Mouse (Mus musculus) R1 (cell line): ENCODE measurements around the gene Nans.

Experiments used
- DNase-seq: peaks from one replicate; pipeline ENCODE4 v3.0.0-alpha.2; 2018; ENCODE audit warnings: low read depth, low spot score

Gene Nans

GRCm38 (mm10) chr4:46485696-46486417 is 3.2 kb upstream of the Nans start:
- DNase-seq = peak; percentile 81

GRCm38 (mm10) chr4:46487348-46487747 is 1.7 kb upstream of the Nans start:
- DNase-seq = no peak

- no peak for DNase-seq
Observed at GRCm38 (mm10) chr4:46493071-46493470, 4.0 kb downstream of the Nans start.

DNA sequence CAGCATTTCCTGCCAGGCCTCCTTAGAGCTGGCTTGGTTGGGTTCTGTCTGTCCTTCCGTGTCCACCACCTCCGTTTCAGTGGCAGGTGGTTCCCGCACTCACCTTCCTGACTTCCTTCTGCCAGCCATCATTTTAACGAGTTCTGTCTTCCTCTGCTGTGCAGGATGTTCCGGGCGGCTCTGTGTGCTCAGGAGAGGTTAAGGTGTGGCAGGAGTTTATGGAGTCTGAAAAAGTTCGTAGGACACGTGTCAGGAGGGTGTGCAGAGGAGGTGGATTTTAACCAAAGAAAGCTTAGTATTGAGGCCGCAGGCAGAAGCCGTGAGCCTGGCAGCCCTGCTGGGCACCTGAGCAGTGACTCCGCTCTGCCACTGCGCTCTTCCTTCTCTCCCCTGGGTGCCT is 6.5 kb downstream of the Nans start:
- DNase-seq = no peak

DNA sequence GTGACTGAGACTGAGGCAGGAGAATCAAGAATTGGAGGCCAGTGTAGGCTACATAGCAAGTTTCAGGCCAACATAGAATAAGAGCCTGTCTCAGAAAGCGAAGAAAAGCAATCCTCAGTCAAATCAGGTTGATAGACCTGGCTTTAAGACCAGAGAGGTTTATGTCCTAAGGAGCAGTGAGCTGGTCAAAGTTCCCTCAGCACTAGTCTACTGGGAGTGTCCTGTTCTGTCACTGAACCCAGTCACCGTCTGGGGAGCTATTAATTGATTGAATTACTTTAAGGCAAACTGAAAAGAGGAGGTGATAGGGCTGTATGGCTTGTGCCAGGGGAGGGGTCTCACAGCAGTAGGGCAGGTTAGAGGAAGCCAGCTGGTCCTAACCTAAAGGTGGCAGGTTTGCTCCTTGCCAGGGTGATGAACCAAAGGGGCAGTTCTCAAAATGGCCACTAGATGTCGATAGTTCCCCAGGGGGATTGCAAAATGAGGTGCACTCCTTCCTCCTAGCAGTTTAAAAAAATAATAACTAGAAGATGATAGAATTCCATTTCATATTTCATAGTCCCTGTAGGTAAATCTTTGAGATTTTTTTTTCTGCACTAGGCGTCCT is 8.3 kb downstream of the Nans start:
- DNase-seq = peak; percentile 71

- DNase-seq = no peak
Observed at GRCm38 (mm10) chr4:46498511-46498910, 9.5 kb downstream of the Nans start.

- peak; percentile 57 for DNase-seq
Observed at GRCm38 (mm10) chr4:46498976-46499375, 9.9 kb downstream of the Nans start.

- no peak for DNase-seq
Observed at GRCm38 (mm10) chr4:46502606-46503502, 13.8 kb downstream of the Nans start.

DNA sequence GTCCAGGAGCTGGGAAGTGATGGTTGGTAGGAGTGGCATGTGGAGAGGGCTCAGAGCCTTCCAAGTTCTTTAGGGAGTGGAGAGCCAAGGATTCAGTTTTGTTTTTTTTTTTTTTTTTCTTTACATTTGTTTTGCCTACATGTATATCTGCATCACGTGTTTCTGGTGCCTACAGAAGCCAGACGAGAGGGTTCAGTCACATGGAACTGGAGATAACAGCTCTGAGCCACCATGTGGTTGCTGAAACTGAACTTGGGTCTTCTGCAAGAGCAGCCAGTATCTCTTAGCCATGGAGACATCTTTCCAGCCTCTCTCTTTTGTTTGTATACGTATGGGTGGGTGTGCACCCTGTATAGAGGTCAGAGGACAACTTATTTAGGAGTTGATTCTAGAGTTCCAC is 14.8 kb downstream of the Nans start:
- no peak for DNase-seq

DNA sequence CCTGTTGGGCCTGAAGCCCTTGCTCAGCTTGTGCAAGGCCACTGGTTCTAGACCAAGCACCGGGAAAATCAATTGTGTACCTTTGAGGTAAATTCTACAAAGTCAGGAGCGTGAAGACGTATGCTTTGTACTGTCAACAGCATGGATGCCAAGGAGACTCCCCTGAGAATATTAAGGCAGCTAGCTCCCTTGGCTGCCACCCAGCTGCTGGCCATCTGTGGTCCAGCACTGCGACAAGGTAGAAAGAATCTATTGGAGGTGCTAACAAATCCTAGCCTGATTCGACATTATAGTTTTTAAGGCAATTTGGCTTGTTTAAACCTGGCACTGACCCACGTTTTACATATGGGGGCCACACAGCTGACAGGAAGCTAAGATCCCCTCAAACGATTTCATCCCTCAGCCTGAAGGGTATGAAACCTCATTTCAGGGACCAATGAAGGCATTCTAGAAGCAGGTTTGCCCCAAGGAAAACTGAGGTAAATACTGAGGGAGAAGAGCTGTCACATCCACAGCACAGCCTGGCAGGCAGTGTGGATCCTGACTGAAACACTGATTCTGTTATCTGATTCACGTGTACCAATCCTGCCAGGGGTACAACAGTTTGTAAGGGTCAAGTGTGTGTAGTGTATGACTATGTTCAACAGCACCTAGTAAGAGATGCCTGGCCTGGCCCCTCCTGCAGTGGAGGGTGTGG is 16.5 kb downstream of the Nans start:
- DNase-seq = no peak

DNA sequence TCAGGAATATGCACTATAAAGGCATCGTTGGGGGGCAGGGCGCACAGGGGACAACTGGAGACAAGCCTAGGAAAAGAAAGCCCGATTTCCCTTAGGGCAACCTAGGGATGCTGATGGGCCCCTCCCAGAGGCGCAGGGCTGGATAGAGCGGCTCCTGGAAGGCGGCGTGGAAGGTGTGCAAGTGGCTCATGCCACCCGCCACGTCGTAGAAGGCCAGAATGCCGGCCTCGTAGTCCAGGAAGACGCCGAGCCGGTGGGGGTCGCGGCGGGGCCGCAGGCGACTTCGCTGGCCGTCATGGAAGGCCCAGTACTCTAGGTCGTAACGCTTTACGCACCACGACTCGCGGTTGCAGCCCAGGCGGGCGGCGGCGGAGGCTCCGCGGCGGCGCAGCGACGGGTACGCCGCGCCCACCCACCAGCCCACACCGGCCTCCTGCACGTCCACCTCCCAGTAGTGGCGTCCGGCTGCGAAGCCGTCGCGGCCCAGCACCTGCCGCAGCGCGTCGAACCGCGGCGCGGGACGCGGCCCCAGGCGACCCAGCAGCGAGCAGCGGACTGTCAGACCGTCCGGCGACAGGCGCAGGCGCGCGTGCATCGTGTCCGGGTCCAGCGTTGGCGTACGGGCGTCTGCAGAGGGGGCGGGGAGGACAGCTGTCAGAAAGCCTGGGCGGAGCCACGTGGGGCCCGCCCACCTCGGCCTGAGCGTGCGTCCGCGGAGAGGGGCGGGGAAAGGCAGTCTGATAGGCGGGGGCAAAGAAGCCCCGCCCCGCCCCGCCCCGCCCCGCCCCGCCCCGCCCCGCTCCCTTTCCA is 18.0 kb downstream of the Nans start:
- peak; percentile 85 for DNase-seq

DNA sequence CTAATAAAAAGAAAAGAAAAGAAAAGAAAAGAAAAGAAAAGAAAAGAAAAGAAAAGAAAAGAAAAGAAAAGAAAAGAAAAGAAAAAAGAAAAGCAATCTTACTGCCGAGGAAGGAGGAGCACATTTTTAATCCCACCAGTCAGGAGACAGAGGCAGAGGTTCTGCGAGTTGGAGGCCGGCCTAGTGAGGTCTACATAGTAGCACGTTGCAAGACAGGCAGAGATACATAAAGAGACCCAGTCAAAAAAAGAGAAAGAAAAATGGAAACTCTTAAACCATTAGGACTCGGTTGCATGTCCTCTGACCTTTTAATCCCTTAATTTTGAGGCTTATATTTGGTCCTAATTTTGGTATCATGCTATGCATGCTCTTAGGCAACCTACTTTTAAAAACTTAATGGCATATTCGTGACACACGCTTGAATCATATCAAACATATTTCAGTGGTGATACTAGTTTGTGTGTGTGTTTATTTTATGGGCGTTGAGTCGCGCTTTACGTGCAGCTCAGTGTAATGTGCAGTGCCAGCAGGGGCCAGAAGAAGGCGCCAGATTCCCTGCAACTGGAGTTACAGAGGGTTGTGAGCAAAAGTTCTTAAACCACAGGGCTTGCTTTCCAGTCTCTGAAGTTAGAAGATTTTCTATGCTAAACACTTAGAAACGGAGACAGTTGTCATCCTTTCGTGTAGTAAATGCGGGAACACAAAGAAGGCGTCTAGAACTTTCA is 18.9 kb downstream of the Nans start:
- peak; percentile 87 for DNase-seq

DNA sequence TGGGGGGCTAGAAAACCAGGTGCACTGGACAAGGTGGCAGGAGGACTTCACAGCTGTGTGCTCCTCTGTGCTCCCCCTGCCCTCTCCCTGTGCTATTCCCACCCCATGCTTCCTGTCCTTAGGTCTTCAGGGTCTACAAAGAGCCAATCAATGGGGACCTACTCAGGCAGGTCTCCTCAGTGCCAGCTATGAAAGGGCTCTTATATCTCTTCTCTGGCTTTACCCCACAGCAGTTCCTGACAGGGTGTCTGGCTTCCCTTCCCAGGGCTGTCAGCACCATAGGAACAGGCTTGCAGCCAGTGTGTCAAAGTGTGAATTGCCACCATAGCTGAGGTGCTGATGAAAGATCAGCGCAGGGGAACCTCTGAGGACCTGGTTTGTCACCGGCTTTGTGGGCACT is 31.4 kb downstream of the Nans start:
- DNase-seq = no peak

DNA sequence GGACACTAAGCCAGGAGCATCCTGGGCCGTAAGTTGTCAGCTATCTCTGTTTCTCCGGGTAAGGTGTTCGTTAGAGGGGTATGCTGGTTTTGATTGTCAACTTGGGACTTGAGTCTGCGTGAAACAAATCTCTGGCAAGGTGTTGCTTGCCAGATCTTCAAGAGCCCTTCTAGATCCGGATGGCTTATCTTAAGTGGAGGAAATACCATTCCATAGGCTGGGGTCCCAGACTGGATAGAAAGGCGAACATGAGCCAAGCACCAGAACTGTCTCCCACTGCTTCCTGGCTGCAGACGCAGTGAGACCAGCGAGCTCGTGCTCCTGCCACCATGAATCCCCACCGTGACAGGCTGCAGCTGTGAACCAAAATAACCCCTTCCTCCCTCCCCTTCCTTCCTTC is 32.4 kb downstream of the Nans start:
- no peak for DNase-seq

DNA sequence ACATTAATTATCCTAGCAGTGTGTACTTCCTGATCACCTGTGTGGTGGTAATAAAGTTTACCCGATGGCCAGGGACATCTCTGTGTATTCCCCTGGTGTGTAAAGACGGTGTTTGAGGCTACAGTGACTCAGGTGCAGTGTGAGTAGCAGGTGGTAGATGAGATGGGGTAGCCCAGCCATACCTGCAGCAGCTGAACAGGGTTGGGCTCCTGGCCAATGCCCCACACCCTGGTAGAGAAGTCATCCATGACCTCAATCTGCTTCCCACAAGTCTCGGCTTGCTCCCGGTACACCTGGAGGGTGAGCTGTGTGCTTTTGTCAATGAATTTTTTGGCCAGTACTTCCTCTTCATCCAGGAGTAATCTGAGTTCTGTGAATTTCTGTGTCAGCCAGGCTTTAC is 34.3 kb downstream of the Nans start:
- no peak for DNase-seq

DNA sequence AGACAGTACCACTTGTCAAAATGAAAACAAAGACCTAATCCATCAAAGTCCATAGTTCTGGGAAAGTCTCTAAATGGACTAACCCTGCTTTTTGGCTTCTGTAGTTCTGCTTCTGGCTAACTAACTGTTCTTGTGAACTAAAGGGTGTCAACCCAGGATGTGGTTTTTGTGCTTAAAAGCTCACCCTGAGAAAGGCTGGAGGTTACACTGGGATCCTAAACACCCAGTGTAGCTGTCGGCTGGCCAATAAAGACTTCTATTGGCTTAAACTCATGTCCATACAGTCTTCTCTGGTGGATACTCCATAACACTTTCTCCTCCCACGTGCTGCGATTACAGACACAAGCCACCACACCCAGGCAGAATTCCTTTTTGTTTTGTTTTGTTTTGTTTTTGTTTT is 37.2 kb downstream of the Nans start:
- DNase-seq = no peak

DNA sequence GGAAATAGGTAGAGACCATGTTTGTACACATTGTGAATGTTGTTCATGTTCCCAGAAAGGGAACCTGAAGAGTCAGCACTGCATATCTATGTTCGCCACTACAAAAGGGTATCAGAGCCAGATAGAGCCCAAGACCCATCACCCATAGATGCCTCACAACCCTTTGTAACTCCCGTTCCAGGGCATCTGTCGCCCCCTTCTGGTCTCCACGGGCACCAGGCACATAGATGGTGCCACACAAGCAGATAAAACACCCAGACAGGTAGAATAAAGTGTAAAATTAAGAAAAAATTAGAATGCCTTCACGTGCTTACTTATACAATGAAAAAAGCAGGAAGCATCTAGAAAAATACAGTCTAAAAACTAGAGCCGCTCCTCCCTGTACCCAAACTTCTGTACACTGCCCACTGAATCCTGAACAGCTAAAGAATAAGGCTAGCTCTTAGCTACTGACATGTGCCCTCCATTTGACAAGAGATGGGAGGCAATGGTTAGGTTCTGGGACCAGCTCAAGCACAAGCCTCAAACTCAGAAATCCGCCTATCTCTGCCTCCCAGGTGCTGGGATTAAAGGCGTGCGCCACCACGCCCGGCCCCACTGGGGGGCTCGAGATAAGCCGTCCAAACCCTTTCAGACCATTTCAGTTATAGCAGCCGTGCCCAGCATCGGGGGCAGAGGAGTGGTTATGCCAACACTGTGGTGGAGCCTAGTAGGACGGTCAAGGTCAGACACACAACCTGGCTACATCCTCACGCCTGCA is 37.9 kb downstream of the Nans start:
- peak; percentile 64 for DNase-seq

GRCm38 (mm10) chr4:46527558-46527926 is 38.5 kb downstream of the Nans start:
- DNase-seq = peak; percentile 41

DNA sequence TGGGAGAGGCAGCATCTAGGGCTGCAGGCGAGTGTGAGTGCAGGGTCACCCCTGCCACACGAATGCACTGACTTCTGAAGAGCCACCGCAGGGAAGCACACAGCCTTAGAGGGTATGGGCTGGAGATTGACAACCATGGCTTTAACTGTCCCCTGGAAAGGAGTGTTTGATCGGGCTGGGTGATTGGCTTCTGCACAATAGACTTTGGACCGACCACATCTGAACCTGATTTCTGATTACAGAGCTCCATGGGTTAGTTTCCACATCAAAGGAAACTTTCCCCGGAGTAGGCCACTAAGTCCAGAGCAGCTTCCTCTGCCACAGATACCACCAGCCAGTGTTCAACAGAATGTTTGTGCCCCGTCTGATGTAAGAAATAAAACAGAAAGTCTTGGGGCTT is 40.7 kb downstream of the Nans start:
- DNase-seq = no peak

DNA sequence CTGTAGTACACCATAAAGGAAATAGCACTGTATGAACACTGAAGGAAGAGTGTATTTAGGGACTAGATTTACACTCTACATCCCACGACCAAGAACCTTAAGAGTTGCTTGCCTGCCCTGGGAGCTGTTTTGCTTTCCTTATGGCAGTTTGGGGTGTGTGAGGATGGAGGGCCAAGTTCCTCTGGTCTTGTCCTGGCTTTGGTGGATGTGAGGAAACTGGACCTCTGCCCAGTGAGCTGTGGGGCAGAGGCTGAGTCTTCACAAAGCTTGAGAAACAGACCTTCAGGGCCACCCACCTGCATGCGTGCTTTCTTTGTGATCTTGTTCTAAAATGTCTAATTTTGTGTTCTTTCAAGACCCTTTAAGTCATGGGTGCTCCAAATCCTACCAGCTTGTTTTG is 43.5 kb downstream of the Nans start:
- no peak for DNase-seq
